Mouse (Mus musculus): ENCODE measurements around the gene Slco2a1.

DNA sequence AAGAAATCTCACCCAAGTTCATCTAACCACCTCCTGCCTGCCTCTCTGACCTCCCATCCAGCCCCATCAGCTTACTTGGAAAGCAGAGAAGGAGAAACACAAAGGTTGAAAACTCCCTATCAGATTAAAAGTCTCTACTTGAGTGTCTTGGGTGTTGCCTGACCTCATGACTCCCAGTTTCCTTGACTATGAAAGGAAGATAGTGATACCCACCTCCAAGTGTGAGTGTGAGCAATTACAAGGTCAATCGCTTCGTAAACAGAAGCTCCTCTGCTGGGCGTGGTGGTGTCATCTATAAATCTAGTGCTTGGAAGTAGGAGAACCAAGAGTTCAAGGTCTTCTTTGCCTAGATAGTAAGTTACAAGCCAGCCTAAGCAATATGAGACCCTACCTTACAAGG lies 91.7 kb downstream of the Slco2a1 start:
- TF ChIP-seq CTCF (IDR thresholded peaks at IDR 0.05; ENCODE audit: extremely low read depth, insufficient read length, insufficient replicate concordance, low read depth, low read length) (no peak), POLR2A (IDR thresholded peaks at IDR 0.05; ENCODE audit: low read depth, low read length) (no peak)
